Comparison of ENCODE assay signal across 8 mouse cellular contexts in genomic region chr8:73003858-73004257, GRCm38 (mm10).
A peak's percentile ranks its signal among the peaks of the same experiment; 100 is the strongest.
DNase-seq lines count a peak whose midpoint lies in the region; TF ChIP-seq lines count a peak whose summit lies in the region.

No protein-coding gene starts in this region.

- no peaks in the 10 kb centered on the region for H3K4me1 ChIP-seq in embryonic fibroblast, embryonic 13.5 days (ENCODE audit: control insufficient read depth, insufficient read depth, low read length)

- no peak for TF ChIP-seq POLR2A in embryonic fibroblast, embryonic 13.5 days (IDR thresholded peaks at IDR 0.05; ENCODE audit: low read depth, low read length)

- TF ChIP-seq CTCF in embryonic fibroblast, embryonic 13.5 days (IDR thresholded peaks at IDR 0.05; ENCODE audit: borderline replicate concordance, insufficient read depth, low read length) = peak; percentile 75; the same call in 1 of the 2 replicates

- no peak overlapping the region for H3K27ac ChIP-seq in embryonic fibroblast, embryonic 13.5 days (ENCODE audit: insufficient read depth, low read length)

- intact Hi-C loops in left cerebral cortex, postnatal 14 days (cut with DNase I) = loop anchor here (10.0 kb wide), 1 partner anchor 211 kb away; no protein-coding TSS in a partner anchor

- no peak overlapping the region for H3K4me3 ChIP-seq in embryonic fibroblast, embryonic 13.5 days (ENCODE audit: insufficient read depth, low read length)

- DNase-seq in gastrocnemius, postnatal 10 days = peak; percentile 9
- no peak for DNase-seq in gastrocnemius, postnatal 4 days (ENCODE audit: low spot score in 2 of 2)
- DNase-seq in urinary bladder, postnatal 36 days (ENCODE audit: low spot score in 2 of 2) = peak; percentile 14 to 17
- DNase-seq in urinary bladder, postnatal 4 days (ENCODE audit: low spot score in 2 of 2) = no peak
- DNase-seq in left cerebral cortex, postnatal 14 days (ENCODE audit: low spot score in 2 of 2) = peak; percentile 17 to 33
- peak; percentile 38 for DNase-seq in neural tube, embryonic 10.5 days (ENCODE audit: extremely low spot score, low spot score)
- DNase-seq in Muller cell, postnatal 12 days (ENCODE audit: inconsistent ontology term) = no peak

Comparison
In these comparisons a context has a peak if more than half of its experiments do, and no peak if none do; other contexts are left out.
1. DNase-seq: peak in gastrocnemius, postnatal 10 days (single experiment), urinary bladder, postnatal 36 days (2 of 2), left cerebral cortex, postnatal 14 days (2 of 2) and neural tube, embryonic 10.5 days (single experiment); none in gastrocnemius, postnatal 4 days (0 of 2), urinary bladder, postnatal 4 days (0 of 2) and Muller cell, postnatal 12 days (single experiment).